Mouse (Mus musculus) adrenal gland, postnatal 10 days (tissue): Measurements from ENCODE around the gene Oser1. TPM values are rescaled to one million over a fixed set of nuclear protein-coding genes. Genes with fewer than 3 reads are reported as not detected.

Experiments
- DNase-seq: peaks from one replicate; pipeline ENCODE4 v3.0.0; 2021; ENCODE audit warnings: mixed read lengths
- total RNA-seq, 2 experiments: library from RNA; stranded (reverse); gene quantifications; 2 replicates each; pipeline ENCODE4 v1.2.3; 2021

Oser1 gene
- total RNA-seq, 2 experiments from 2014 or later = 34.6 to 34.8 TPM

- no peak for DNase-seq
Observed at GRCm38 (mm10) chr2:163360858-163361623, 63.5 kb downstream of the Oser1 start.

- no peak for DNase-seq
Observed at GRCm38 (mm10) chr2:163359253-163359652, 65.2 kb downstream of the Oser1 start.

- no peak for DNase-seq
Observed at GRCm38 (mm10) chr2:163358662-163359061, 65.8 kb downstream of the Oser1 start.

GRCm38 (mm10) chr2:163356113-163356840 lies 68.2 kb downstream of the Oser1 start:
- no peak for DNase-seq

Other genes starting within 250 kb of the Oser1 start
- gene Tox2, start 221.6 kb downstream of the Oser1 start, total RNA-seq = 1 to 10 TPM; 3.9 to 5.0 TPM
- 10 to 100 TPM; 11.5 to 23.5 TPM for gene Jph2, start 26.7 kb downstream of the Oser1 start, total RNA-seq
- 1 to 10 TPM; 3.4 to 4.3 TPM for gene Gdap1l1, start 13.8 kb upstream of the Oser1 start, total RNA-seq
- 10 to 100 TPM; 76.9 to 91.9 TPM for gene Fitm2, start 47.9 kb upstream of the Oser1 start, total RNA-seq
- not detected for gene R3hdml, start 67.6 kb upstream of the Oser1 start, total RNA-seq
- 10 to 100 TPM; 11.8 to 51.8 TPM for gene Hnf4a, start 82.1 kb upstream of the Oser1 start, total RNA-seq
- 10 to 100 TPM; 24.8 to 26.4 TPM for gene Ttpal, start 177.6 kb upstream of the Oser1 start, total RNA-seq
- 100 to 1,000 TPM; 350 to 392 TPM for gene Serinc3, start 220.4 kb upstream of the Oser1 start, total RNA-seq
- 10 to 100 TPM; 46.9 to 60.8 TPM for gene Pkig, start 233.7 kb upstream of the Oser1 start, total RNA-seq